Mouse (Mus musculus): ENCODE measurements around the gene Dnm3.

Dnm3 gene

DNA sequence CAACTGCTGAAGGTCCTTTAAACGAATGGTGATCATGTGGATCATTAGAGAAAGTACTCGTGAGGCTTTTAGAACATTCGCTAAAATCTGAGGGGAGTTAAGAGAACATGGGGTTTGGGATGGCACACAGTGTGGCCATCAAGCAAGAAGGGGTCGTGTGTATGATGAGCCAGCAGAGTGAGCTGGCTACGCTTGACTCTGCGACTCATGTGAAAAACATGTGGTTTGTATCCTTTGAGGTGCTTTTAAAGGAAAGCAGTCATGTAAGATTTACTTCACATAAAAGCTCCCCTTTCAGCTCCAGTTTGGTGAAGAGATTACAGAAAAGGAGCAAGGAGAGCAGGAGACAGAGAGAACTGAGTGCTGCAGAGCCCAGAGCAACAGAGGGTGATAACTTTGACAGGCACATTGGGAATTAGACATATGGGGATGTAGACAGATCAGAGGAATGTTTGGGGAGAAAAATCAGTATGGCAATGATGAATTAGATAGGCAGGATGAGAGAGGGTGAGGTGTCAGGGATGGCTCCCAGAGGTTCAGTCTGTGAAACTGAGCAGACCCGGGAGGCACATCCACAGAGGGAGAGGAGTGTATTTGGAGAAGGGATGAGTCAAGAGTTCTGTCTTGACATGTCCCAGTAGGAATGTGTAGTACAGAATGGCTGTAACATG lies 234.7 kb downstream of the Dnm3 start:
- Histone ChIP-seq H3K9me3 (ENCODE audit: low read length) (no peaks in the 10 kb centered on the region), H3K27me3 (ENCODE audit: insufficient read depth, low read length) (no peaks in the 10 kb centered on the region), H3K4me3 (replicated peaks; ENCODE audit: low read length) (no peak overlapping the region), H3K4me1 (replicated peaks; ENCODE audit: low read depth, low read length) (no peaks in the 10 kb centered on the region), H3K36me3 (ENCODE audit: insufficient read depth, low read length) (no peaks in the 10 kb centered on the region)
- TF ChIP-seq NANOG (IDR thresholded peaks at IDR 0.05; ENCODE audit: borderline replicate concordance, low read length): no peak
- TF ChIP-seq CTCF (conservative IDR thresholded peaks at IDR 0.05; ENCODE audit: low read length): no peak
- no peak for TF ChIP-seq POU5F1 (IDR thresholded peaks at IDR 0.05; ENCODE audit: borderline replicate concordance, low read length)

DNA sequence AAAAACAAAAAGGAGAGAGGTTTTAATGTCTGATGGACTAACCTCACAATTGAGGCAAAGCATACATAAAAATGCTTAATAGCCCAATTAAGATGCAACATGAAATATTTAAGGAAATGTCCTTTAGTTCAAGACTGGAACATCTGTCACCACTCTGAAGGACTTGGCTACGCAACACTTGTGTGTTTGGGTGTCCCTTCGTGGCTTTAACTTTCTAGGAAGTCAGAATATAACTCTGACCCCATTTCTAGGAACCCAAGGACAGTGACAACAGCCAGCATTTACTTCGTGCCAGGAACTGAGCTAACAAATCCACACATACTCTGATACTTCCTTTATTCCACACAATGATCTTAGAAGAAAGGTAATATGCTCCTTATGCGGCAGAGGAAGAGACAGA lies 237.1 kb downstream of the Dnm3 start:
- H3K36me3 ChIP-seq (ENCODE audit: insufficient read depth, low read length): no peaks in the 10 kb centered on the region
- no peaks in the 10 kb centered on the region for H3K4me1 ChIP-seq (replicated peaks; ENCODE audit: low read depth, low read length)
- no peaks in the 10 kb centered on the region for H3K9me3 ChIP-seq (ENCODE audit: low read length)
- TF ChIP-seq CTCF (conservative IDR thresholded peaks at IDR 0.05; ENCODE audit: low read length): no peak
- TF ChIP-seq NANOG (IDR thresholded peaks at IDR 0.05; ENCODE audit: borderline replicate concordance, low read length): no peak
- TF ChIP-seq POU5F1 (IDR thresholded peaks at IDR 0.05; ENCODE audit: borderline replicate concordance, low read length): no peak
- no peaks in the 10 kb centered on the region for H3K27me3 ChIP-seq (ENCODE audit: insufficient read depth, low read length)
- no peak overlapping the region for H3K4me3 ChIP-seq (replicated peaks; ENCODE audit: low read length)

DNA sequence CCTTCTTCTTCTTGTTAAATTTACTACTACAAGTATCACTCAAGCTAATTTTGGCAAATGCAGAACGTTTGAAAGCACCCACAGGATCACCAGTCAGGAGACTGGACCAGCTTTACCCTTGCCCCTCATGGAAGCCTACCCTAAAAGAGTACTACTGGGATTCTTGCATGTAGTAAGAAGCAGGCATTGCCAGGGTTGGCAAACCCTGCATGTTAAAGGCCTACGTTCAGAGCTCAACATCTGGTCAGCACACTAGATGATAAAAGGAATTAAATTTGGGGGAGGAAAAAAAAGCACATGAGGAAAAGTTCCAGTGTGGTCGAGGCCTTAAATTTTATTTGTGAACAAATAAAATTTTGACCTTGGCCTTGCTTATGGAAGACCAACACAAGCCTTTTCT lies 239.2 kb downstream of the Dnm3 start:
- Histone ChIP-seq H3K27me3 (ENCODE audit: insufficient read depth, low read length) (no peaks in the 10 kb centered on the region), H3K4me1 (replicated peaks; ENCODE audit: low read depth, low read length) (no peaks in the 10 kb centered on the region), H3K36me3 (ENCODE audit: insufficient read depth, low read length) (no peaks in the 10 kb centered on the region), H3K4me3 (replicated peaks; ENCODE audit: low read length) (no peak overlapping the region), H3K9me3 (ENCODE audit: low read length) (no peaks in the 10 kb centered on the region)
- TF ChIP-seq POU5F1 (IDR thresholded peaks at IDR 0.05; ENCODE audit: borderline replicate concordance, low read length) (no peak), NANOG (IDR thresholded peaks at IDR 0.05; ENCODE audit: borderline replicate concordance, low read length) (no peak), CTCF (conservative IDR thresholded peaks at IDR 0.05; ENCODE audit: low read length) (no peak)

DNA sequence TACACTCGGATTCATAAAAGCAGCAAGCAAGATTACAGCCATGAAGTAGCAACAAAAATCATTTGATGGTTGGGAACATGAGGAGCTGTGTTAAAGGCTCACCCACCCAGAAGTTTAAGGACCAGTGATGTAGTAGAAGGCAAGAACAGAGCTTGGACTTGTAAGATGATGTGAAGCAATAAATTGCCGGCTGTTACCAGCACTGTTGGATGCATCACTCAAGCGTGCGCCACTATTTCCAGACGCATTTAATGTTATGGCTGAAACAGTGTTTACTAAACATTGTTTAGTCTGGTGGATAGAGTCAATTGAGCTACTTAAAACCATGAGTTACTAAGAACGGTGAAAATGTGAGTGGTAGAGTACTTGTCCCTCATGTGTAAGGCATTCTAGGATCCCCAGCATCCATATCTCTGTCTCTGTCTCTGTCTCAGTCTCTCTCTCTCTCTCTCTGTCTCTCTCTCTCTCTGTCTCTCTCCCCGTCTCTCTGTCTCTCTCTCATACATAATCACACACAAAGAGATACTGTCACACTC lies 241.1 kb downstream of the Dnm3 start:
- no peaks in the 10 kb centered on the region for H3K4me1 ChIP-seq (replicated peaks; ENCODE audit: low read depth, low read length)
- no peaks in the 10 kb centered on the region for H3K9me3 ChIP-seq (ENCODE audit: low read length)
- TF ChIP-seq NANOG (IDR thresholded peaks at IDR 0.05; ENCODE audit: borderline replicate concordance, low read length) (no peak), CTCF (conservative IDR thresholded peaks at IDR 0.05; ENCODE audit: low read length) (no peak), POU5F1 (IDR thresholded peaks at IDR 0.05; ENCODE audit: borderline replicate concordance, low read length) (no peak)
- H3K27me3 ChIP-seq (ENCODE audit: insufficient read depth, low read length): no peaks in the 10 kb centered on the region
- no peaks in the 10 kb centered on the region for H3K36me3 ChIP-seq (ENCODE audit: insufficient read depth, low read length)
- no peak overlapping the region for H3K4me3 ChIP-seq (replicated peaks; ENCODE audit: low read length)

DNA sequence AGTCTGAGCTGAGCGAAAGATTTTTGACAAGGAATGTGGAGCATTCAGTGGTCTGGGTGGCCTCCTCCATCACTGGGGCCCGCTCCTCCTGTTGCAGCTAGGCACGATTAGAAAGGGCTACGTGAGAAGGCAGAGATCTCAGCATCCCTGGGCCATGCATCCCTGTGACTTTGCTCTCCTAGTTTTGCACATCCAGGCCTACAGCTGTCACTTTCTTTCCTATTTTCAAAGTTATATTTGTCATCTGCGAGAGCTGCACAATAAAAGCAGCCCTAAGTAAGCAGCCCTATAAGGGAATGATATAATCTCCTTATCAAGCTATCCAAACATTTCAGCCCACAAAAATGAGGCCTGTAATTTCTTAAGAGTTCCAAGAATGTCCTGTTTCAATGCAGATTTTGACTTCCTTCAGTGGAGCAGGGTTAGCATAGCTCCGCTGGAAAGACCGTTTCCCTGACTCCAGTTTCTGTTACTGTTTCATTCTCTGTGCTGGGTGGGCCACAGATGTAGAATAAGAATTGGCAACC lies 252.2 kb downstream of the Dnm3 start:
- TF ChIP-seq CTCF (conservative IDR thresholded peaks at IDR 0.05; ENCODE audit: low read length): no peak
- TF ChIP-seq POU5F1 (IDR thresholded peaks at IDR 0.05; ENCODE audit: borderline replicate concordance, low read length): no peak
- no peak for TF ChIP-seq NANOG (IDR thresholded peaks at IDR 0.05; ENCODE audit: borderline replicate concordance, low read length)
- Histone ChIP-seq H3K27me3 (ENCODE audit: insufficient read depth, low read length) (no peaks in the 10 kb centered on the region), H3K4me1 (replicated peaks; ENCODE audit: low read depth, low read length) (peaks cover 3% of the 10 kb centered on the region), H3K9me3 (ENCODE audit: low read length) (peaks cover 8% of the 10 kb centered on the region; the same call in 1 of the 2 replicates), H3K36me3 (ENCODE audit: insufficient read depth, low read length) (no peaks in the 10 kb centered on the region), H3K4me3 (replicated peaks; ENCODE audit: low read length) (no peak overlapping the region)

DNA sequence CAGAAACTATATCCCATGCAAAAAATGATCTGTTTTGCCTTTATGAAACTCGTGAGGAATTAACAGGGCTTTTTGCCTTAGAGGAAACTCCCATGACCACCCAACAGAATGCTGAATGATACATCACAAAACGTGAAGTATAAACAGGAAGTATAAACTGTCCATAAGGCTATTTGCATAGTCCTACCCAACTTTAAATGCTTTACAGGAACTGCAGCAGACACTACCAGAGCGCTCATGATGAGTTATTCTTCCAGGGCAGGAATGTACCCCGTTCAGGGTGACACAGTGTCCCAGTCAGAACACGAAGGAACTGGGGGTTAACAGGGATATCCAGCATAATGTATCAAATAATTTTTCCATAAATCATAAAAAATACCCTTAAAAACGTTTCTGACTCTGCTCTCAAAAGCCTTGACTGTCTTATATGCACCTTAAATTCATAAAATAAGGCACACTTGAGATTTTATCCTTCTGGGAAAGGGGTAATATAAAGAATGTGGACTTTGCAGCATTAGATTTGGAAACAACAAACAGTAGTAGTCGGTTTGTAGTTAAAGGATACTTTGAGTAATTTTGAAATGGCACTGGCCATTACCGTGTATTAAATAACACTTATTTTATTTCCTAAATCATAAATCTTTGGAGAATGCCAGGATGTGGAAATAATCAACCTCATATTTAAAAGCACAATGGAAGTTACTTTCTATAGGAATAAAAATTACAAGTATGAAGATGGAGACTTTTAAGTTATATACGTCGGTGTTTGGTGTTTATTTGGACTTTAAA lies 252.8 kb downstream of the Dnm3 start:
- no peaks in the 10 kb centered on the region for H3K36me3 ChIP-seq (ENCODE audit: insufficient read depth, low read length)
- H3K4me3 ChIP-seq (replicated peaks; ENCODE audit: low read length): no peak overlapping the region
- H3K9me3 ChIP-seq (ENCODE audit: low read length): 0 out of 2 replicates have a peak, but pooled peaks cover 1% of the 10 kb centered on the region
- H3K27me3 ChIP-seq (ENCODE audit: insufficient read depth, low read length): no peaks in the 10 kb centered on the region
- no peak for TF ChIP-seq NANOG (IDR thresholded peaks at IDR 0.05; ENCODE audit: borderline replicate concordance, low read length)
- no peak for TF ChIP-seq POU5F1 (IDR thresholded peaks at IDR 0.05; ENCODE audit: borderline replicate concordance, low read length)
- no peak for TF ChIP-seq CTCF (conservative IDR thresholded peaks at IDR 0.05; ENCODE audit: low read length)
- H3K4me1 ChIP-seq (replicated peaks; ENCODE audit: low read depth, low read length): peaks cover 6% of the 10 kb centered on the region

DNA sequence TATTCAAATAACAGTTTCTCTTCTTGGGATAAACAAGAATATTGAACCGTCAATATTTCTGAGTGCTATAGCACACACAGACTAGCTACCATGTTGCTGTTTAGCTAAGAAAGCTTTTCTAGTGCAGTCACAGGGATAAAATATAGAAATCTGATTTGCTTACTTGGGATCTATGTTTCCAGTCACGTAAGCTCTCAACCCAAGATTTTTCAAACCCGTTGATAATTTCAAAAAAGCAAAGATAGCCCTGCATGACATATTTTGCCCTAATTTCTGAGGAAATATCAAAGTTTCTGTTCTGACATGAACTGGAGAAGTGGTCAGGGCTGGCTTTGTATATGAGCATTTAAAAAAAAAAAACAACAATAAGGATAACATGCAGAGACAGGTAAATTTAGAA lies 253.8 kb downstream of the Dnm3 start:
- Histone ChIP-seq H3K36me3 (ENCODE audit: insufficient read depth, low read length) (no peaks in the 10 kb centered on the region), H3K4me3 (replicated peaks; ENCODE audit: low read length) (no peak overlapping the region), H3K27me3 (ENCODE audit: insufficient read depth, low read length) (no peaks in the 10 kb centered on the region), H3K9me3 (ENCODE audit: low read length) (no peaks in the 10 kb centered on the region), H3K4me1 (replicated peaks; ENCODE audit: low read depth, low read length) (peaks cover 6% of the 10 kb centered on the region)
- TF ChIP-seq POU5F1 (IDR thresholded peaks at IDR 0.05; ENCODE audit: borderline replicate concordance, low read length): no peak
- no peak for TF ChIP-seq NANOG (IDR thresholded peaks at IDR 0.05; ENCODE audit: borderline replicate concordance, low read length)
- no peak for TF ChIP-seq CTCF (conservative IDR thresholded peaks at IDR 0.05; ENCODE audit: low read length)

DNA sequence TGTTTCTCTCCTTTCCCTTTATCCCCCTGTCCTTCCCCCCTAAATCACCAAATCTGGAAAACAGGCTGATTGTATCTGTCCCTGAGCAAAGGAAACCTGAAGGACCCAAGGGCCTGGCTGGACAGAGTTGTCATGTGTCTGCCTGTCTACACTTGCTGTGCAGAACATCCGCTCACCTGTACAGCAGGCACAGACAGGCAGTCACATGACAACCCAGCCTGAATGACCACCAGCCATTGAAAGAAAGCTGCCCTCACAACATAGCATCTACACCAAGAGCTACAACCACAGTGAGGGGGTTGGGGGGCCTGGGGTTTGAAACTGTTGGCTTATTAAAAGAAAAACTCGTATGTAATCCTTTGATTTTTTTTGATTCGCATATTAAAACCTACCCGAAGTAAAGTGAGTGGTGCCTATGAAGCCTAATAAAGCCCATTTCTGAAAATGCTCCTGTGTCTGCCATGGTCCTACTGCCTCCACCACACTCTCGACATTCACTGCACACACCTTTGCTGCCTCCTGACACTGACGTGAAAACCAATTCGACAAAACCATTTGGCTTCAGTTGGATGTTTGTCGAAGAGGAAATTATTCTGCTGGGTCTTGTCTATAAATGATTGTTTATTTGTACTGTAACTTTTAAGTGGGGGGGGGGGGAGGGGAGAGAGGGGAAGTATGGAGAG lies 254.4 kb downstream of the Dnm3 start:
- H3K27me3 ChIP-seq (ENCODE audit: insufficient read depth, low read length): no peaks in the 10 kb centered on the region
- TF ChIP-seq CTCF (conservative IDR thresholded peaks at IDR 0.05; ENCODE audit: low read length): no peak
- no peak for TF ChIP-seq POU5F1 (IDR thresholded peaks at IDR 0.05; ENCODE audit: borderline replicate concordance, low read length)
- TF ChIP-seq NANOG (IDR thresholded peaks at IDR 0.05; ENCODE audit: borderline replicate concordance, low read length): no peak
- no peaks in the 10 kb centered on the region for H3K9me3 ChIP-seq (ENCODE audit: low read length)
- no peaks in the 10 kb centered on the region for H3K36me3 ChIP-seq (ENCODE audit: insufficient read depth, low read length)
- H3K4me3 ChIP-seq (replicated peaks; ENCODE audit: low read length): no peak overlapping the region
- H3K4me1 ChIP-seq (replicated peaks; ENCODE audit: low read depth, low read length): peaks cover 6% of the 10 kb centered on the region

All from E14TG2a.4 (cell line).